Mouse (Mus musculus) cerebellum, adult 8-10 months (tissue): ENCODE measurements at regions not wholly inside any gene's neighbourhood (a gene's known extent, or its start where the extent isn't known, plus 50 kb on each side); places are given as distances from the start of the nearest gene placed in this dataset.

ENCODE experiments used
- DNase-seq: peaks from one replicate; pipeline ENCODE4 v3.0.0; 2022

DNA sequence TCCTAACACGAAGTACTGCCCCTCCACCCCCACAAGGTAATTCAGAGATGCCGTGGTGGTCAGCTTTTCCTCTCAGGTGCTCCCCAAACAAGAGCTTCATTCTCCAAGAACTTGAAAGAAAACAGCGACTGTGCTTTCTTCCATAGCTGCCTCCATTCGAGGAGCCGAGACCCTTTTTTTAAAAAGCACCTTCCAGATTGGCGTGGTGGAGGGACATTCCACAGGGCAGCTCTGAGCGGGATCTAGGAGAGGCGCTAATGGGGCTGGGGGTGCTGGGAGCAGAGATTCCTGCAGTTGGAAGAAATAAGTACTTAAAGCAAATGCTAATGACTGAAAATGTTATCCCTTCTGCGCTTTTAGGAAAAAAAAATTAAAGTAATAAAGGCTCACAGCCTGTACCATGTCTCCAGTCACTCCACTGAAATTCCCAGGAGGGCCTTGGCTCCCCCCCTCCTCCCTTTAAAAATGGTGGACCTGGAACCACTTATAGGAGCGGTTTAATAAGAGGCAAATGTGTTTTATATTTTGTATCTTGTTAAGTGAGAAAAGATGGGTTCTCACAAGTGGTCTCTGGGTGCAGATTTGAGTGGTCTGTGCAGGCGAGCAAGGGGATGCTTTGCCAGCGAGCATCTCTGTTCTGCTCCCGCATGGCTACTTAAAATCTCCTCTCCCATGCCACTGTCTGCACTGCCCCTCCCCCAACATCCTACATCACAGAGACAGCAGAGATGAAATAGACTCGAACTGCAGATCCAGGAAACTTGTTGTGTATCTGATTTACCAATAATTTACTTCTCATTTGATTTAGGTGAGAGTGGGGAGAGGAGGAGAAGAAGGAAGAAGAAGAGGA is 77.4 kb upstream of the Zfhx3 start:
- no peak for DNase-seq

DNA sequence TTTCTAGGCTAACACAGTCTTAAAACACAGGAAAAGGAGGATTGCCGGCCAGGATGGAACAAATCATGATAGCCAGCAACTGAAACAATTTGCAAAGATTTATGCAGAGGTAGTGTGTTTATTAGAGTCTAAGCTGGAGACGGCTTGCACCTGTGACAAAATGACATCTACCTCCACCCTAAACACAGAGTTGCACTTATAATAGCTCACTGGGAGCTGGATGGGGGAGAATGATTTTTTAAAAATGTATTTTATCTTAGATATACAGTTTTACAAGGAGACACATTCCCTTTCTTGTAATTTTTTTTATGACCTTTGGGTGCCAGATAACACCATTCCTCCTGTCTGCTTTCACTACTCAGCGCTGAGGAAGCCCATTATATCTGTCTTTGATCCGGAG is 76.7 kb upstream of the Zfhx3 start:
- no peak for DNase-seq

DNA sequence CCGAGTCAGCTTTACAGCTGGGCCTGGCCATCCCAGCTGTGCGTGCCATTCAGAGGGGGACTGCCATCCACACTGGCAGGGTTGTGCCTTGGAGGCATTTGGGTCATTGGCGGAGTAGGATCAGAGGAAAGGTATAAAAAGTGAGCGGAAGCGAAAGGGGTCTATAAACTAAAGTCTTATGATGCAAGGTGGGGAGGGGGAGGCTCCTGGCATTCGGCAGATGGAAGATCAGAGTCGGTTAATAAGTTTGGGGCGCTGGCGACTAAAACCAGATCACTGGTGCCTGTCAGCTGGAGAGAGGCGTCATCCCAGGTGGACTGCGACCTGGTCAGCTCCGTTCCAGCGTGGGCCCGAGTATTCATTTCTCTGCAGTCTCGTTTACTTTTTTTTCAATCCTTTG is 70.7 kb upstream of the Zfhx3 start:
- no peak for DNase-seq

DNA sequence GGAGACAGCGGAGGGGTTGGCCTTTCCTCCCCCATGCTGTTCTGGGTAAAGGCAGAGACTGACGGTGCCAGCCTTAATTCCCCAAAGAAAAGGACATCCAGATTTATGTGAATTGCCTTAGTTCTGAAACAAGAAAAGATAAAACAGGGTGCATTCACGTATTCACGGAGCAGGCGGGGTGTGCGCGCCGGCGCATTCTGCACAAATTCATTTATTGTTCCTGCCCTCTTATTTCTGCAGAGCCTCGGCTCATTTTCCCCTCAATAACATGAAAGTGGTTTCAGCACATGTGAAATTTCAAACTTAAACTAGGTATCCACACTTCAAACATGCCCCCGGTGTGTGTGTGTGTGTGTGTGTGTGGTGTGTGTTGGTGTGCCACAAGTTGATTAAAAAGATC is 70.3 kb upstream of the Zfhx3 start:
- no peak for DNase-seq

- DNase-seq: no peak
These were observed 66.0 kb upstream of the Zfhx3 start for GRCm38 (mm10) chr8:107876455-107876854.

DNA sequence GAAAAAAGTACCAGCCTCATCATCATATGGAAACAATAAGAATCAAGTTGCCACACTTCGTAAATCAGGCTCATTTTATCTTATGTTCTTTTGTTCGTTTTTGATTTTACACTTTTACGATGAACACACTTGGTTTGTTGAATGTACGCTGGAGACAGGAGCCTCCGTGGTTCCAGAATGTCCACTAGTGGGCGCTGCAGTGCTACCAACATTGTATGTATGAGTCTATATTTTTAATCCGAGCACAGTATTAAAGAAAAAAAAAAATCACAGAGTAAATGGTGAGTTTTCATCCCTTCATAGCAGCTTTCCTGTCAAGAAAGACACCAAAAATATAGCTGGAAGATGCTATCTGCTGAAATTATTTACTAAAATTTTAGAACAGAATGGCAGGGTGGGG is 60.6 kb upstream of the Zfhx3 start:
- DNase-seq: peak; percentile 13

GRCm38 (mm10) chr8:107885547-107885946 is 56.9 kb upstream of the Zfhx3 start:
- DNase-seq: no peak

GRCm38 (mm10) chr8:107885971-107886370 is 56.5 kb upstream of the Zfhx3 start:
- no peak for DNase-seq

GRCm38 (mm10) chr8:107886516-107887253 is 55.8 kb upstream of the Zfhx3 start:
- DNase-seq: no peak

- DNase-seq: no peak
These were observed 55.1 kb upstream of the Zfhx3 start for GRCm38 (mm10) chr8:107887333-107887732.

DNA sequence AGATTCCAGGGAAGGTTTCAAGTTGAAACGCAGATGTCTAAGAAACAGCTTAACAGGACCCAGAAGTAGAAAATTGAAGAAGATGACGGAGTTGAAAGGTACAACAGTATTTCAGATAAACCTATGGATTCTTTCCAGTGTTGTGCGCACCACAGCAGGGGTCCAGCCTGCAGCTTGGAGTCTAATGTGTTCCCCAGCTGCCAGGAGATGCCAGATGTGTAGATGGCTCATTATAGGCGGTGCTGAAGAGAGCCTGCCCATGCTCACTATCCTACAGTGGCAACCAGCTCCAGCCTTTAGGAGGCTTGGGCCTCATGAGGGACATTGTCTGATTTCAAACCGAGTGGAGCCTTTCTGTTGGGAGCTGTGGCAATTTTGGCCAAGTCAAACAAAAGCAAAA is 51.5 kb upstream of the Zfhx3 start:
- no peak for DNase-seq
